Mouse (Mus musculus) CH12.LX (cell line): ENCODE results near the gene Iqcc. TPM values are rescaled to one million over a fixed set of nuclear protein-coding genes. Genes with fewer than 3 reads are reported as not detected.
A peak's percentile ranks its signal among the peaks of the same experiment; 100 is the strongest.

ENCODE experiments used
- DNase-seq: peaks from one replicate; pipeline ENCODE4 v3.0.0-alpha.2; 2013; ENCODE audit errors: extremely low read depth
- H3K27ac ChIP-seq: 2 replicates; pipeline ENCODE4 v1.5.1; 2012; ENCODE audit warnings: low read depth, mild to moderate bottlenecking, control low read depth, moderate library complexity; ENCODE audit not compliant: insufficient read depth
- H3K27me3 ChIP-seq: replicated peaks from 2 replicates; pipeline ENCODE3; 2012; ENCODE audit warnings: inconsistent platforms
- H3K36me3 ChIP-seq, 2 experiments: replicated peaks in 1 of 2; 2 replicates each; pipeline versions ENCODE3 to v1.6.1; 2012; ENCODE audit warnings: inconsistent platforms in 1 of 2, low read length in 1 of 2, mild to moderate bottlenecking in 1 of 2, mixed read lengths in 1 of 2, moderate library complexity in 1 of 2; ENCODE audit not compliant: control insufficient read depth in 1 of 2, insufficient read depth in 1 of 2
- H3K4me1 ChIP-seq, 2 experiments: 2 replicates each; pipeline ENCODE4 v1.6.1; 2012; ENCODE audit warnings: inconsistent platforms in 1 of 2, moderate library complexity in 1 of 2; ENCODE audit not compliant: insufficient read depth in 2 of 2, control insufficient read depth in 1 of 2
- H3K4me2 ChIP-seq: 2 replicates; pipeline ENCODE4 v1.6.1; 2012; ENCODE audit warnings: low read depth, mild to moderate bottlenecking, control low read depth; ENCODE audit not compliant: poor library complexity, insufficient read depth, severe bottlenecking
- H3K4me3 ChIP-seq, 3 experiments: fragments of 150-350 bp in 1 of 3; sonication (generic) in 1 of 3; replicated peaks in 1 of 3; 2 replicates each; pipeline versions ENCODE3 to v1.5.1; 2011 to 2012; ENCODE audit warnings: low read depth in 2 of 3, low read length in 2 of 3, mild to moderate bottlenecking in 2 of 3, moderate library complexity in 2 of 3, control low read depth in 1 of 3, improper control_type of control experiment in 1 of 3, inconsistent platforms in 1 of 3, mixed read lengths in 1 of 3; ENCODE audit not compliant: poor library complexity in 1 of 3
- H3K79me2 ChIP-seq: replicated peaks from 2 replicates; pipeline ENCODE4 v1.6.1; 2012; ENCODE audit warnings: mild to moderate bottlenecking, moderate library complexity; ENCODE audit not compliant: control insufficient read depth, poor library complexity, insufficient read depth, severe bottlenecking; ENCODE audit errors: extremely low read depth
- H3K9ac ChIP-seq: 2 replicates; pipeline ENCODE4 v1.6.1; 2012; ENCODE audit warnings: low read depth, mild to moderate bottlenecking, control low read depth, moderate library complexity; ENCODE audit not compliant: insufficient read depth
- H3K9me3 ChIP-seq: replicated peaks from 2 replicates; pipeline ENCODE3; 2012; ENCODE audit warnings: low read length, inconsistent platforms, mixed read lengths
- BHLHE40 ChIP-seq: IDR thresholded peaks from 2 replicates; pipeline ENCODE4 v1.6.1; 2011; ENCODE audit warnings: mild to moderate bottlenecking, low read depth, low read length, improper control_type of control experiment
- CTCF ChIP-seq, 2 experiments: IDR thresholded peaks in 1 of 2; conservative IDR thresholded peaks in 1 of 2; 2 replicates each; pipeline ENCODE4 v1.5.1; 2011 to 2012; ENCODE audit warnings: low read depth in 2 of 2, low read length in 2 of 2, improper control_type of control experiment in 1 of 2, inconsistent platforms in 1 of 2, mild to moderate bottlenecking in 1 of 2, moderate library complexity in 1 of 2
- E2F4 ChIP-seq: IDR thresholded peaks from 2 replicates; pipeline ENCODE4 v1.6.1; 2011; ENCODE audit warnings: low read depth, low read length, improper control_type of control experiment; ENCODE audit not compliant: insufficient replicate concordance
- ELF1 ChIP-seq: IDR thresholded peaks from 2 replicates; pipeline ENCODE4 v1.6.1; 2014; ENCODE audit warnings: low read depth, mild to moderate bottlenecking, inconsistent platforms, low read length, improper control_type of control experiment
- ETS1 ChIP-seq: conservative IDR thresholded peaks from 2 replicates; pipeline ENCODE4 v1.6.1; 2012; ENCODE audit warnings: low read depth, mild to moderate bottlenecking, inconsistent platforms, low read length, improper control_type of control experiment, moderate library complexity
- GABPA ChIP-seq: IDR thresholded peaks from 2 replicates; pipeline ENCODE4 v1.6.1; 2012; ENCODE audit warnings: low read depth, low read length, improper control_type of control experiment, inconsistent platforms; ENCODE audit not compliant: insufficient replicate concordance
- MXI1 ChIP-seq: IDR thresholded peaks from 2 replicates; pipeline ENCODE4 v1.6.1; 2011; ENCODE audit warnings: mild to moderate bottlenecking, low read depth, low read length, improper control_type of control experiment
- POLR2A ChIP-seq: IDR thresholded peaks from 2 replicates; pipeline ENCODE4 v1.6.1; 2011; ENCODE audit warnings: low read depth, mild to moderate bottlenecking, improper control_type of control experiment, low read length
- POLR2AphosphoS2 ChIP-seq: IDR thresholded peaks from 2 replicates; pipeline ENCODE4 v1.6.1; 2011; ENCODE audit warnings: low read depth, low read length, improper control_type of control experiment
- RCOR1 ChIP-seq: conservative IDR thresholded peaks from 2 replicates; pipeline ENCODE4 v1.6.1; 2012; ENCODE audit warnings: low read depth, mild to moderate bottlenecking, inconsistent platforms, low read length, improper control_type of control experiment
- SIN3A ChIP-seq: IDR thresholded peaks from 2 replicates; pipeline ENCODE4 v1.6.1; 2012; ENCODE audit warnings: low read length, improper control_type of control experiment, inconsistent platforms
- dilution Hi-C: fragments of 300-500 bp; cut with MboI; formaldehyde crosslinking; loops from 2 replicates; pipeline ENCODE4 v1.14.3; 2020; ENCODE audit warnings: low sequenced_read_pairs; ENCODE audit not compliant: extremely low pct_unique_long_range_greater_than_20kb, extremely low pct_ligation_motif_present
- in situ Hi-C: fragments of 300-500 bp; cut with MboI; formaldehyde crosslinking; loops from 3 replicates; pipeline ENCODE4 v1.14.3; 2019; ENCODE audit warnings: low sequenced_read_pairs, low pct_ligation_motif_present, low pct_unique_long_range_greater_than_20kb, mixed read lengths
- polyA plus RNA-seq: library from polyadenylated mRNA; unstranded; fragments of >175 nt; gene quantifications from 2 replicates; pipeline ENCODE4 v1.2.1, GENCODE M21; 2012; ENCODE audit warnings: low read depth; ENCODE audit not compliant: insufficient read length
- total RNA-seq, 2 experiments: library from RNA; depleted of rRNA; stranded (reverse); fragments of 300-350 nt in 1 of 2; fragments of >200 nt in 1 of 2; gene quantifications; 2 replicates each; pipeline ENCODE4 v1.2.3; 2012 to 2014

Gene Iqcc
- total and polyA plus RNA-seq, 3 experiments = 13.5 to 27.0 (median 18.4) TPM

GRCm38 (mm10) chr4:129624281-129625028 is 5.6 kb upstream of the Iqcc start:
- H3K79me2 ChIP-seq = no peaks in the 10 kb centered on the region
- dilution Hi-C loops = no loop called here

DNA sequence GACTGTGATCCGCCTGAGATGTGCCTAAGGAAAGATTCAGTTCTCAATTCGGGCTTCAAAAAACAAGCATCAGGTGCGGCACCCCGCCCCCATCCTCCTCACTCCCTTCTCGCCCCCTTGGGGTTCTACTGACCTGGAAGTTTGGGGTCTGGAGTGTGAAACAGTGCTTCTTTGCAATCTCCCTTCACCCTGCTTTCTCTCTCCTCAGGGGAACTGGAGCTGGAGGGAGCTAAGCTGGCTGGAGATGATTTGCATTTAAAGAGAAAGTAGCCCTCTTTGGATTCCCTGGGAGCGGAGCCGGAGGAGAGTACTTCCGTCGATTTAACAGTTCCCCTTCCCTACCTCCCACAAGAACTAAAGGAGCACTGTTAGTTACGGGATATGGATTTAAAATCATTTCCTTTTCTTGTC is 4.8 kb upstream of the Iqcc start, which contains the start of gene Ccdc28b:
Gene Ccdc28b, minus strand, starts transcription at position 267 of the 411 bp plus-strand sequence.
- H3K4me3 ChIP-seq = peak within 1 kb of the TSS; percentile 31 to 77 (median 54)
- TF ChIP-seq MXI1 = 0 out of 2 replicates have a peak, but pooled peaks have one; percentile 11
- TF ChIP-seq BHLHE40 = 0 out of 2 replicates have a peak, but pooled peaks have one; percentile 10
- no peak for TF ChIP-seq RCOR1
- TF ChIP-seq, all 38 proteins: peak for 2
- Histone ChIP-seq H3K4me1 (peaks cover 11 to 63% of the 10 kb centered on the region in 2 experiments), H3K27ac (peak within 1 kb of the TSS; percentile 29), H3K9ac (peak within 1 kb of the TSS; percentile 46; the same call in 1 of the 2 replicates), H3K27me3 (no peaks in the 10 kb centered on the region), H3K4me2 (peak within 1 kb of the TSS; percentile 35), H3K79me2 (no peaks in the 10 kb centered on the region), H3K36me3 (peaks cover 27 to 47% of the 10 kb centered on the region in 2 experiments), H3K9me3 (no peaks in the 10 kb centered on the region)
- no peak for DNase-seq
- in situ Hi-C loops (loop anchor here (25.0 kb wide), 1 partner anchor 261 kb away; no protein-coding TSS in a partner anchor), dilution Hi-C loops (no loop called here)

More at GRCm38 (mm10) chr4:129624281-129625028, 5.6 kb upstream of the Iqcc start:
- H3K27ac ChIP-seq = peak overlapping the region; percentile 29
- H3K4me2 ChIP-seq = peak overlapping the region; percentile 35; the same call in 1 of the 2 replicates
- in situ Hi-C loops = loop anchor here (25.0 kb wide), 1 partner anchor 262 kb away; no protein-coding TSS in a partner anchor
- H3K4me1 ChIP-seq = peaks cover 11 to 63% of the 10 kb centered on the region in 2 experiments
- peak; percentile 93 for DNase-seq
- H3K36me3 ChIP-seq = peaks cover 35 to 55% of the 10 kb centered on the region in 2 experiments
- peak overlapping the region; percentile 31 to 77 (median 54) for H3K4me3 ChIP-seq
- no peaks in the 10 kb centered on the region for H3K27me3 ChIP-seq
- 0 out of 2 replicates have a peak overlapping the region, but pooled peaks have one; percentile 46 for H3K9ac ChIP-seq
- H3K9me3 ChIP-seq = no peaks in the 10 kb centered on the region
- TF ChIP-seq POLR2A (peak; percentile 28), E2F4 (no peak), ETS1 (0 out of 2 replicates have a peak, but pooled peaks have one; percentile 6), GABPA (no peak), CTCF (conservative IDR thresholded peaks at IDR 0.05 in 1 of 2, IDR thresholded peaks at IDR 0.05 in 1 of 2; ENCODE audit: low read depth in 2 of 2, low read length in 2 of 2) (no peak), SIN3A (0 out of 2 replicates have a peak, but pooled peaks have one; percentile 1), POLR2AphosphoS2 (peak; percentile 39; the same call in 1 of the 2 replicates), ELF1 (peak; percentile 62)
